Mouse (Mus musculus) fibroblast of lung, adult 2 months (primary cell): Measurements from ENCODE around the gene Prap1.
A peak's percentile ranks its signal among the peaks of the same experiment; 100 is the strongest.
"Not testable (repeated sequence)": the region's sequence is repeated elsewhere in the genome, so short reads cannot be mapped to it uniquely, and the experiment has no call there.

Experiments
- DNase-seq: peaks from one replicate; pipeline ENCODE4 v3.0.0-alpha.2; 2011; ENCODE audit warnings: low read depth

The Prap1 gene

DNA sequence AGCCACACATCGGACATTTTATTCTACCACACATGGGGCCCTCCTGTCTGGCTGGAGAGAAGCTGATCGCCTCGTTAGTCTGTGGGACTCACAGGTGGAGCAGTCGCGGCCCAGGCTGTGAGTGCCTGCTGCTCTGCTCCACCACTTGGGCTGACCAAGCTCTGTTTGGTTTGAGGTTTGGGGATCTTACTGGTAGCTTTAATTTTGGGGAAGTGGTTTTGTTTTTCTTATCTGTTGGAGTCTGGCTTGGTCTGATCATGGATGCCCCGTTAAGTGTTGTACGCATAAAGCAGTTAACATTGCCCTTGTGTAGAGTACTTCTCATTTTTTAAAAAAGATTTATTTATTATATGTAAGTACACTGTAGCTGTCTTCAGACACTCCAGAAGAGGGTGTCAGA is 40.8 kb downstream of the Prap1 start:
- DNase-seq: not testable (repeated sequence)

DNA sequence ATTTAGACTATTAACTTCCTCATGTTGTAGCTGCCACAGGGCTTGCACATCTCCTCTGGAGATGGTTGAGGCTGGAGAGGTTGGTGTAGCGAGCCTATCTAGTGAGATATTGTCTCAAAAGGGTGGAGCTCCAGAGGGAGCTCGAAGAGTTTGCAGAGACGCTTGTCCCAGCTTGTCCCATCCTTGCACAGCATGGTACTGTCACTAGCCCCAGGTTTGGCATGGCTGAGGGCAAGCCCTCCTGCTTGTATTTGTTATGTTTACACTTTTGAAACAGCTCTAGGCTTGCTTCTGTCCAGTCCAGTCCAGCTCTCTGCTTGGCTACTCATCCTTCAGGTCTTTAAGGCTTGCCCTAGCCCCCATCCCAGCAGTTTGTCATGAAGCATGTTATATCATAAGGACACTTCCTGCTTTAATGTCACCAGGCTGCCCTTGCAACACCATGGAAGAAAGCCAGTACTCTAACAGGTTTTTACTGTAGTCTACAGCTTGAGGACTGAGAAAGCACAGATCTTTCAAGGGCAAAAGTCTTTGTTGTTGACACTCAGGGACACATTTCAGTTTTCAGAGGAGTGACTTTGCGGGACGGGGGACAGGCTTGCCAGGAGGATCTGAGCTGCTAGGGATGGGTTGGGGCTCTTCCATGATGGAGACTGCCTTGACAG is 42.0 kb downstream of the Prap1 start:
- DNase-seq: no peak

- peak; percentile 73 for DNase-seq
Observed at GRCm38 (mm10) chr7:140137135-140138020, 44.2 kb downstream of the Prap1 start, which contains the start of gene Mtg1. Gene Mtg1, plus strand, starts transcription at chr7:140137564.

DNA sequence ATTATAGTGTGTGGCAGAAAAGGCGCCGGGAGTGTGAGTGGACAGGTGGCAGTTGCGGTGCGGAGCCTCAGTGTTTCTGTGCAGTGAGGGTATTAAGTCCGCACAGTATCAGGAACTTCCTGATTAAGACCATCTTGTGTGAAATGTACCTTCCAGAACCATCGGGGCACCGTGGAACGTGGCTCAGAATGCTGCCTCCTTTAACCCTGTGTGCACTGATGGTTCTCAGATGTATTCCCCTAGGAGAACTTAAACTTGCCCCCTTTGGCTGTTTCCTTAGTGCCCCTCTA is 44.8 kb downstream of the Prap1 start:
- no peak for DNase-seq

DNA sequence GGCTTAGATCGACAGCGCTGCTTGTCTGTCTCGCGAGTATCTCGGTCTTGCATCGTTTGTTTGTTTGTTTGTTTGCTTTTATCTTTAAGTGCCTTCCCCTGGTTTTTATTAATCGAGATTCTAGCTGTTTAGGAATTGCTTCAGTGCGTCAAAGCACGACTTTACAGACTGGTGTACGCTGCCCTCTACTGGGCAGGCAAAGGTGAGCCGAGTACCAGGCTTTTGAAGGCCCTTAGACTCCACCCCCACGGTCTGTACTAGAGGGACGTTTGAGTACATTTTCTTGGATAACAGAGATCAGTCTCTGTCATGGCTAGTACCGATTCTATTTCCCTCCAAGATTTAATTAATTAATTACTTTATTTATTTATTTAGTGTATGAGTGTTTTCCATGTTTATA is 48.2 kb downstream of the Prap1 start:
- peak; percentile 36 for DNase-seq

DNA sequence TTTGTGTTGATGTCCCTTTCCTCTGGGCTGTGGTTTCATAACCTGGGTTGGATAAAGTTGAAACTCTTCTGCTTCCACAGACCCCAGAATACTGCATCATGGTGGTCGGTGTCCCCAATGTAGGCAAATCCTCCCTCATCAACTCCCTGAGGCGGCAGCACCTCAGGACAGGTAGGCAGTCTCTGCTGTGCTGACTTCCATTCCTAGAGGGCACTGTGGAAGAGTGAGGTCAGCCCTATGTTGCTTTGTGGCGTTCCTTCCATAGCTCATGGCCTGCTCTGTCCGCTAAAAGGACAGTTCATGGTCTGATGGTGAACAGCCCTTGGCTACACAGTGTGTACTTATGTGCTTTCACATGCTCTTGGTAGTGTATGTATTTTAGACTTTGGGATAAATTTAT is 51.4 kb downstream of the Prap1 start:
- DNase-seq: no peak
